Mouse (Mus musculus) liver, postnatal 0 days (tissue): Measurements from ENCODE around the gene Pop5. TPM values are rescaled to one million over a fixed set of nuclear protein-coding genes. Genes with fewer than 3 reads are reported as not detected.

ENCODE experiments used
- ATAC-seq: fragments of 200-750 bp; cut with Nextera tagmentation; 2 replicates; pipeline ENCODE4 v1.8.0; 2017; ENCODE audit warnings: mild to moderate bottlenecking, moderate library complexity
- DNase-seq: peaks from one replicate; pipeline ENCODE4 v3.0.0-alpha.2; 2016
- H3K27ac ChIP-seq: fragments of 300-500 bp; sonication (generic); 2 replicates; pipeline ENCODE4 v1.5.1; 2014; ENCODE audit warnings: antibody characterized with exemption, moderate library complexity, mild to moderate bottlenecking, low read depth
- H3K27me3 ChIP-seq: fragments of 300-500 bp; sonication (generic); 2 replicates; pipeline ENCODE4 v1.6.1; 2014; ENCODE audit warnings: low read length, control low read depth, mixed read lengths; ENCODE audit not compliant: insufficient read depth
- H3K36me3 ChIP-seq: fragments of 300-500 bp; sonication (generic); replicated peaks from 2 replicates; pipeline ENCODE4 v1.6.1; 2014; ENCODE audit warnings: mild to moderate bottlenecking, control low read depth, low read length, moderate library complexity, mixed read lengths; ENCODE audit not compliant: insufficient read depth
- H3K4me1 ChIP-seq: fragments of 300-500 bp; sonication (generic); 2 replicates; pipeline ENCODE4 v1.6.1; 2014; ENCODE audit warnings: antibody characterized with exemption, mild to moderate bottlenecking, control low read depth; ENCODE audit not compliant: insufficient read depth
- H3K4me2 ChIP-seq: fragments of 300-500 bp; sonication (generic); 2 replicates; pipeline ENCODE4 v1.6.1; 2014; ENCODE audit warnings: low read depth, mild to moderate bottlenecking, low read length, moderate library complexity, mixed read lengths
- H3K4me3 ChIP-seq: fragments of 300-500 bp; sonication (generic); 2 replicates; pipeline ENCODE4 v1.5.1; 2014; ENCODE audit warnings: low read depth, low read length
- H3K9ac ChIP-seq: fragments of 300-500 bp; sonication (generic); replicated peaks from 2 replicates; pipeline ENCODE4 v1.6.1; 2014; ENCODE audit warnings: mild to moderate bottlenecking, moderate library complexity
- H3K9me3 ChIP-seq: fragments of 300-500 bp; sonication (generic); 2 replicates; pipeline ENCODE4 v1.6.1; 2016; ENCODE audit warnings: mild to moderate bottlenecking, control low read depth, low read length, mixed read lengths
- CTCF ChIP-seq: sonication (generic); IDR thresholded peaks from 2 replicates; pipeline ENCODE4 v1.5.1; 2016; ENCODE audit warnings: antibody characterized with exemption, low read depth
- EP300 ChIP-seq: IDR thresholded peaks from 2 replicates; pipeline ENCODE4 v1.6.1; 2016; ENCODE audit warnings: antibody characterized with exemption, low read depth, mild to moderate bottlenecking
- WGBS: fragments of 180-500 bp; shearing (Covaris S2); extraction: QIAGEN DNeasy Blood & Tissue Kit; methylation state at CpG from one replicate; pipeline ENCODE4 v1.1.7; 2014; ENCODE audit not compliant: insufficient replicate concordance; 5-methylcytosine and 5-hydroxymethylcytosine counted together
- polyA plus RNA-seq: library from polyadenylated mRNA; unstranded; fragments of >200 nt; fragmentation: Nextera tagmentation; extraction: Ambion mirVana; gene quantifications from 2 replicates; pipeline ENCODE4 v1.2.1, GENCODE M21; 2015

Gene Pop5
- polyA plus RNA-seq, 1 experiment from 2014 or later = 58.7 TPM

DNA sequence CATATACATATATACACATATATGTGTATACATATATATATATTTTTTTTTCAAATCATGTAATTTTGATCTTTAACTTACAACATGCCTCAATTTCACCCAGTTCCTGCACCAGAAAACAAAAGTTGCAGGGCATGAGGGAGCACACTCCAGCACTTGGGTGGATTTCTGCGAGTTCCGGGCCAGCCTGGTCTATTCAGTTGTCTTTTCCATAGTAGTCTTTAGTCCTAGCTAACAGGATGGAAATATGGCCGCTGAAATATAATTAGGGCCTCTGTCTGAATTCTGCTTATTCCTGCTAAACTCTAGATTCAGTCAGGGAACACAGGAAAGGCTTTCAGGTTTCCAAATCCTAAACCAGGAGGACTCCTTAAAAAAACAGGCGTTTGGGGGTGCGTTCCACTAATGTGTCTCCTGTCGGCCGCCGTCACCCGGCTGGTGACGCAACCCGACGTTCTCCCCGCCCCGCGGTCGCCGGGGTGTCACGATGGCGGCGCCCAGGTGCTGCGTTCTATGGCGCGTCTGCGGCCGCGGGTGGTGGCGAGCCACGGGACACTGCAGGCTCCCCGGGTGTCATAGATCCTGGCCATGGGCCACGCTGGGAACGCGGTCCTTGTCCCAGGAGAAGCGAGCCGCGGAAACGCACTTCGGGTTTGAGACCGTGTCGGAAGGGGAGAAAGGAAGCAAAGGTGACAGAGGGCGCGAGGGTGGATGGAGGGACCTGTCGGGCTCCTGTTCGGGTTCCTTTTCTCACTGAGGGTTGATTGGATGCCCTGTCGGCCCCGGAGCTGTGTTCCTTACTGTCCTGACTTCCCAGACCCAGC, 43.8 kb downstream of the Pop5 start, which contains the start of gene Coq5:
Gene Coq5 (plus strand): TSS at position 441 of the 824 bp plus-strand sequence.
- H3K4me2 ChIP-seq = peak within 1 kb of the TSS; percentile 98
- H3K9ac ChIP-seq = peak within 1 kb of the TSS; percentile 94
- no peaks in the 10 kb centered on the region for H3K27me3 ChIP-seq
- H3K4me3 ChIP-seq = peak within 1 kb of the TSS; percentile 98
- peak within 1 kb of the TSS; percentile 83 for H3K27ac ChIP-seq
- DNase-seq (peak; percentile 92), ATAC-seq (peak; percentile 91)
- peaks cover 11% of the 10 kb centered on the region; the same call in 1 of the 2 replicates for H3K36me3 ChIP-seq
- peaks cover 13% of the 10 kb centered on the region for H3K4me1 ChIP-seq
- no peak for TF ChIP-seq CTCF
- peak; percentile 54; the same call in 1 of the 2 replicates for TF ChIP-seq EP300
- H3K9me3 ChIP-seq = no peaks in the 10 kb centered on the region; the same call in 1 of the 2 replicates
- WGBS = 4% methylated on average over 45 of the region's 45 CpGs

GRCm38 (mm10) chr5:115280050-115280687, 44.5 kb downstream of the Pop5 start:
- Histone ChIP-seq H3K36me3 (peaks cover 13% of the 10 kb centered on the region; the same call in 1 of the 2 replicates), H3K4me3 (peak overlapping the region; percentile 98), H3K27me3 (no peaks in the 10 kb centered on the region), H3K4me2 (peak overlapping the region; percentile 98), H3K4me1 (peaks cover 11% of the 10 kb centered on the region), H3K9ac (peak overlapping the region; percentile 94), H3K27ac (peak overlapping the region; percentile 83), H3K9me3 (no peaks in the 10 kb centered on the region; the same call in 1 of the 2 replicates)
- TF ChIP-seq EP300 (no peak), CTCF (no peak)
- WGBS = 4% methylated on average over 17 of the region's 17 CpGs
- DNase-seq (peak; percentile 46), ATAC-seq (peak; percentile 41)

- Histone ChIP-seq H3K9me3 (no peaks in the 10 kb centered on the region), H3K27me3 (no peaks in the 10 kb centered on the region), H3K4me1 (peaks cover 6% of the 10 kb centered on the region), H3K4me3 (no peak overlapping the region), H3K9ac (no peak overlapping the region), H3K36me3 (peaks cover 18% of the 10 kb centered on the region), H3K4me2 (no peak overlapping the region), H3K27ac (no peak overlapping the region)
- DNase-seq = no peak
- 81% methylated on average over 3 of the region's 3 CpGs for WGBS
- TF ChIP-seq EP300 (no peak), CTCF (peak; percentile 59)
- ATAC-seq = no peak
Observed at GRCm38 (mm10) chr5:115284735-115285134, 49.1 kb downstream of the Pop5 start.

DNA sequence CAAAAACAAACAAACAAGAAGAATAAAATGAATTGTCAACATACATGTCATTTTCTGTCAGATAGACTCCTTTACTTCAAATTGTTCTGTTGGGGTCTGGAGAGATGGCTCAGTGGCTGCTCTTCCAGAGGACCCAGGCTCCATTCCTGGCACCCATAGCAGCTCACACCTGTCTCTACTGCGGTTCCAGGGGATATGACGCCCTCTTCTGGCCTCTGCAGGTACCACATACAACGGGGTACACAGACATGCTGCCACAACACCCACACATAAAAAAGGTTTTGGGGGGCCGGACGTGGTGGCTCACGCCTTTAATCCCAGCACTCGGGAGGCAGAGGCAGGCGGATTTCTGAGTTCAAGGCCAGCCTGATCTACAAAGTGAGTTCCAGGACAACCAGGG, 58.5 kb downstream of the Pop5 start:
- Histone ChIP-seq H3K9ac (no peak overlapping the region), H3K4me1 (peaks cover 3% of the 10 kb centered on the region; the same call in 1 of the 2 replicates), H3K4me3 (no peak overlapping the region), H3K4me2 (no peak overlapping the region), H3K9me3 (no peaks in the 10 kb centered on the region), H3K27me3 (no peaks in the 10 kb centered on the region), H3K27ac (no peak overlapping the region), H3K36me3 (peaks cover 48% of the 10 kb centered on the region)
- TF ChIP-seq CTCF (peak; percentile 48), EP300 (no peak)
- ATAC-seq = no peak
- WGBS = 84% methylated on average over 8 of the region's 8 CpGs
- DNase-seq = no peak

Other genes with a start within 250 kb of the Pop5 start
- gene Sppl3, start 224.7 kb upstream of the Pop5 start, polyA plus RNA-seq = 9.2 and 11.5 TPM in 2 replicates
- gene Gm10401, start 137.5 kb upstream of the Pop5 start, polyA plus RNA-seq = 6.0 and 6.6 TPM in 2 replicates
- 87.9 and 93.4 TPM in 2 replicates for gene Acads, start 116.5 kb upstream of the Pop5 start, polyA plus RNA-seq
- 6.9 and 8.0 TPM in 2 replicates for gene Unc119b, start 100.9 kb upstream of the Pop5 start, polyA plus RNA-seq
- 8.2 and 10.1 TPM in 2 replicates for gene Mlec, start 77.7 kb upstream of the Pop5 start, polyA plus RNA-seq
- gene Cabp1, start 41.5 kb upstream of the Pop5 start, polyA plus RNA-seq = not detected in 2 replicates
- gene Rnf10, start 37.1 kb downstream of the Pop5 start, polyA plus RNA-seq = 75.4 and 78.4 TPM in 2 replicates
- gene Coq5, start 43.8 kb downstream of the Pop5 start, polyA plus RNA-seq = 19.5 and 19.6 TPM in 2 replicates
- gene Dynll1, start 65.2 kb downstream of the Pop5 start, polyA plus RNA-seq = 388 and 399 TPM in 2 replicates
- 86.0 and 90.6 TPM in 2 replicates for gene Srsf9, start 91.3 kb downstream of the Pop5 start, polyA plus RNA-seq
- gene Gatc, start 105.3 kb downstream of the Pop5 start, polyA plus RNA-seq = 11.7 and 12.1 TPM in 2 replicates
- 20.3 and 24.2 TPM in 2 replicates for gene Triap1, start 105.4 kb downstream of the Pop5 start, polyA plus RNA-seq
- gene Cox6a1, start 113.1 kb downstream of the Pop5 start, polyA plus RNA-seq = 936 and 952 TPM in 2 replicates
- gene Msi1, start 193.8 kb downstream of the Pop5 start, polyA plus RNA-seq = 0.15 and 0.26 TPM in 2 replicates
- not detected in 2 replicates for gene Pla2g1b, start 230.4 kb downstream of the Pop5 start, polyA plus RNA-seq
- 3.5 and 3.9 TPM in 2 replicates for gene Sirt4, start 248.9 kb downstream of the Pop5 start, polyA plus RNA-seq